Mouse (Mus musculus): ENCODE data around the gene Gramd2.

The Gramd2 gene

GRCm38 (mm10) chr9:59668473-59668872 is 11.5 kb upstream of the Gramd2 start:
- DNase-seq, result no peak

- no peak for DNase-seq
These were observed 10.8 kb upstream of the Gramd2 start for GRCm38 (mm10) chr9:59669172-59669571.

DNA sequence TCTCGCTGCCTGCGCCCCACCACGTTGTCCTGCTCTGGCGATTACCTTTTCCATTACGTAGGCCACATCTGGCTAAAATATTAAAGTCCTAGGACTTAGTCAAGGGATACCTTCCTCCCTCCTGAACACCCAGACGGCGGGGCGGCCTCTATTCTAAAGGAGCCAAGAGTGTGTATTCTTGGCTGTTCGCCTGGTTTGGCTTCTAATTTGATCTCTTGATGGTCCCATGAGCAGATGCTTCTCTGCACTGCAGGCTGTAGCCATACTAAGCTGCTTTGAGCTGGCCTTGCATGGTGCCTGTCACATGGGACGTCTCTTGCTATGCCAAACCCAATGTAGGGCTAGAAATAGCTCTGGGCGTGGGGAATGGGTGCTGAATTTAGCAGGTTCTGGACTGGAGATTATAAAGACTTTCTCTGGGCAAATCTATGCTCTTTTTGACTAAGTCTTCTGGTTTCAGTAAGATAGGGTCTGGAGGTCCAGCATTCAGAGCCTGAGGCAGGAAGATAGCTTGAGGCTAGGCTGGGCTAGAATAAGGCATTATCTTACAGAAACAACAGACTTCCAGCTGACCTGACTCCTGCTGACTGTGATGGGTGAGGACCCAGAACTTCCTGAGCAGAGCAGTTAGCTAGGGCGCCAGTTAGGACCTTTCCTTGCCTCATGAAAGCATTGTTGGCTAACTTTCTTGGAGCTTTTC is 7.6 kb upstream of the Gramd2 start:
- no peak for DNase-seq

GRCm38 (mm10) chr9:59673427-59673826 is 6.5 kb upstream of the Gramd2 start:
- DNase-seq, result no peak

GRCm38 (mm10) chr9:59675598-59675997 is 4.3 kb upstream of the Gramd2 start:
- no peak for DNase-seq

DNA sequence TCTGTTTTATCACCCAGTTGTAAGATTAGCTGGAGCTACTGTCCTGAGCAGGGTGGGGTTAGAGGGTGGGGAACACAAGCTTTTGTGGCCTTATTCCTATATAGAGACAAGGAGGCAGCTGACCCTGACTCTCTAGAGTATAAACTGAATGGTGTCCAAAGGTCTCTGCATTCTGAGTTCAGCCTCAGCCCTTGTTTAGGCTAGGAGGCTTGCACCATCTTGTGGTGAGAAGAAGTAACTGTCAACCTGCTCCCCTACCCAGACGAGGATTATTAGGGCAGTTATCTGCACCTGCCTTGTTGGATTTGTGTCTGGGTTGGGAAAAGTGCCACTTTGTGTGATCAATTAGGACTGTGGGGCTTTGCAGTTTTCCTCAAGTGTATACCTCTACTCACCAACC is 1.6 kb upstream of the Gramd2 start:
- peak; percentile 49 for DNase-seq

- no peak for DNase-seq
These were observed 561 bp downstream of the Gramd2 start for GRCm38 (mm10) chr9:59680534-59680875.

DNA sequence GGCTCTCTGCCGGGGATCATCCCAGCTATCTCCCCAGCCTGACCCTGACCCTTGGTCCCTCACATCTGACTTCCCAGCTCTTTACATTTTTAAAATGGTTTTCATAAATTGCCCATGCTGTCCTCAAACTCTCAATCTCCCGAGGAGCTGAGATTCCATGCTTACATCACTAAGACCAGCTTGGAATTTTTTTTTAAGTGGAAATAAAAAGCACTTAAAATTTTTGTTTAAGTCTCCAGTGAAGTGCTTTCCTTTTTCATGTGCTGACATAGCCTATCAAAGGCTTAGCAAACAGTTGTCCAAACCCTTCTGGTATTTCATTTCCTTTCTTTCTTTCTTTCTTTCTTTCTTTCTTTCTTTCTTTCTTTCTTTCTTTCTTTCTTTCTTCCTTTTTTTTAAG is 4.1 kb downstream of the Gramd2 start:
- DNase-seq, result no peak

DNA sequence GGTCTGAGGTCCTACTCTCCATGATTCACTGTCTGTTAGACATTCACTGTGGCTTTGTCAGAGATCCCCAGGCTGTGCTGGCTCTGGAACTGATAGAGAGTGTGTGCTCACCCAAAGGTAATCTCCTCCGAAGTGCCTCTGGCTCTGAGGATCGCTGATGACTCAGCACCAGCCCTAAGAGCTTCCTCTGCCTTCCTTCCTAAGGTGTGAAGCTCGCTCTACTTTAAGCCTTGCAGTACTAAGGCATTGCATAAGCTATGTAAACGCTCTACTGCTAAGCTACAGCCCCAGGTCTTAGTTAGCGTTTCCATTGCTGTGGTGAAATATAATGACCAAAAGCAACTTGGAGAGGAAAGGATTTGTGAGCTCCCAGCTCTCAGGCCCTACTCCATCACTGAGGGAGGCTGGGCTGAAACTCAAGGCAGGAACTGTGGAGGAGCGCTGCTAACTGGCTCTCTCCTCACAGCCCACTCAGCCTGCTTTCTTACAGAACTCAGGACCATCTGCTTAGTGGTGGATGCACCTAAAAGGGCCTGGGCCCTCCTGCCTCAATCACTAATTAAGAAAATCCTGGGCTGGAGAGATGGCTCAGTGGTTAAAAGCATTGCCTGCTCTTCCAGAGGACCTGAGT is 7.6 kb downstream of the Gramd2 start:
- DNase-seq, result no peak

- DNase-seq, result peak; percentile 86
These were observed 11.7 kb downstream of the Gramd2 start for GRCm38 (mm10) chr9:59691635-59692094.

- peak; percentile 21 for DNase-seq
These were observed 12.2 kb downstream of the Gramd2 start for GRCm38 (mm10) chr9:59692145-59692544.

- no peak for DNase-seq
These were observed 14.9 kb downstream of the Gramd2 start for GRCm38 (mm10) chr9:59694571-59695450.

DNA sequence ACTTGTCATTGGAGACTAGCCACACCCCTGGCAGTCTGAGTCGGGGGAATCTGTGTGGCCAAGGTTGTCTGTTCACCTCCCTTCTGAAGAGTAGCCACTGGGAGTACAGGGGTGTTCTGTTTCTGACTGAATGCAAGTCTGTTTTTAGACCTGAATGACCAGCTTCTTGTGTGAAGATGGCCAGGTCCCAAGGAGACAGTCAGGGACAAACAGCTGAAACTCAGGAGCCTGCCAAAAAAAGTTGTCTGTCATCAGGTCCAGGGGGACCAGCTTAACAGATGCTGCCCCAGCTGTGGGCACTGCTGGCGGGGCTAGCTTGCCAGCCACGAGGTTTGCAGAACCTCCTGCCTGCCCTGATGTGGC is 15.5 kb downstream of the Gramd2 start:
- DNase-seq, result no peak

DNA sequence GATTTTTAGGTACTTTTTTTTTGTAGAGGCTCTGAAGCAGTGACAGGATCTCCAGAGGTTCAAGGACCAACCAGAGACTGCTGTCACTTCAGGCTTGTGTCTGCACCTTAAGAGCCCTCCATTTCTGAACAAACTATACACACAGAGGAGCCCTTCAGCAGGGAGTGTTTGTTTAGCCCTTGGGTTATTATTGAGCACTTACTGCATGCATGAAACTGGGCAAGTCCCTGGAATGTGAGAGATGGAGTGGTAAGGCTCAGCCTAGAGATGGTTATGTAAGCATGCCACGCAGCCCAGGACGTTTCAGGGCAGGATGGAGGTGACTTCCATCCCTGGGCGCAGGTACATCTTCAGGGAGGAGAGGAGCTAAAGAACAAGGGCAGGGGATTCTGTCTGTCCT is 16.4 kb downstream of the Gramd2 start:
- no peak for DNase-seq

DNA sequence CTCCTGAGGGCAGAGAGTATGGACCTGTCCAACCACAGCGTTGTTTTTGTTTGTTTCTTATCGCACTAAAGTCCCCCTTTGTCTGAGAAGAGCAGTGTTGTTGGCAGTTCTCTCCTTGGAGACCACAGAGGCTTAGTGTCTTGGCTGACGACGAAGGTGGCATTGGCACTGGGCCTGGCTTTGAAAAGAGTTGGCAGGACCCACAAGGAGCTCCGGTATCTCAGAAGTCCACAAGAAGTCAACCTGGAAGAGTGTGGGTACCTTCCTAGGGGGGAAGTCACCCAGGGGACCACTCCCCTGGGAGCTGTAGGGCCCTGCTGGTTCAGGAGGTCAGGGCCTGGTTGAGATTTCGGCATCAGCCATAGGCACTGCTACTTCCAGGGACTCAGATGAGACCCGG is 21.1 kb downstream of the Gramd2 start:
- no peak for DNase-seq

DNA sequence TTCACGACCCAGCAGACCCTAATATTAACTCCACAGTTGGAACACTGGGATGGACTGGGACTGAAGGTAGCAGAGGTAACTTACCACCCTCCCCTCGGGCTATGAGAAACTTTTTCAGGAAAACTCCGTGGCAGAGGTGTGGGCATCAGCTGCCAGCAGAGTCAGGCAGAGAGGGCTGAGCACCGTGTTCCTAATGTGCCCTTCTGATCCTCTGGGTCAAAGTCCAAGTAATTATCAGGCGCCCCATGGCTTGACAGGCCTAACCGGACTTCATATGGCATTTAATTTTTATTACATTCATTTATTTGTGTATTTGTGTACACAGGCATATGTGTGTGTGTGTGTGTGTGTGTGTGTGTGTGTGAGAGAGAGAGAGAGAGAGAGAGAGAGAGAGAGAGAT is 23.2 kb downstream of the Gramd2 start:
- DNase-seq, result no peak

GRCm38 (mm10) chr9:59706850-59707825 is 27.2 kb downstream of the Gramd2 start:
- DNase-seq, result peak; percentile 42

- DNase-seq, result peak; percentile 75
These were observed 29.3 kb downstream of the Gramd2 start for GRCm38 (mm10) chr9:59709225-59709624.

- peak; percentile 75 for DNase-seq
These were observed 36.4 kb downstream of the Gramd2 start for GRCm38 (mm10) chr9:59716275-59716898.

GRCm38 (mm10) chr9:59718237-59718636 is 38.3 kb downstream of the Gramd2 start:
- DNase-seq, result no peak

GRCm38 (mm10) chr9:59721144-59721543 is 41.2 kb downstream of the Gramd2 start:
- DNase-seq, result no peak

DNA sequence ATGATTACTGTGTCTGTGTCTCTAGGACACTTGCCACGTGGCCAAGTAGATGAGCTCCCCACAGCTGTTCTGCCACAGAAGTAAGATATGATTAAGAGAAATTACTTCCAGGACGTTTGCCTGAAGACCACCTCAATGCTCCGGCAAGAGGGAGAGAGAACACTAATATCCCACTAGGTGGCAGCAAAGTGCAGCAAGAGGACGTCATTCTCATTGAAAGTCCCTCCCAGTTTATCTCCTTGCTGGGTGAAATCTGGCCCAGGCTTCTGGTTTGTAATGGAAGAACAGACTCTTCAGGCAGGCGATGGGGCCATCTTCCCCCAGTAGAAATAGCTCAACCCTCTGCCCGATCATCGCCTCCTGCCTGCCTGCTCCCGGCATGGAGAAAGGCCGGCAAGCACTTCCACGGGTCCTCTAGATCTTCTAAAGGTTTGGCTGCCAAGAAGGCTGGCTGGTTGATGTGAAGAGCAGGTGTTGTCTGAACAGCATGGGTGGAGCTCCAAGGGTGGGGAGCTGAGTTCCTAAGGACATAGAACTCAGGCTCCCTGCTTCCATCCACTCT is 43.2 kb downstream of the Gramd2 start:
- peak; percentile 83 for DNase-seq
